Mouse (Mus musculus) heart, embryonic 14.5 days (tissue): ENCODE measurements around the gene Ddx43. TPM values are rescaled to one million over a fixed set of nuclear protein-coding genes. Genes with fewer than 3 reads are reported as not detected.
"Not testable (repeated sequence)": the region's sequence is repeated elsewhere in the genome, so short reads cannot be mapped to it uniquely, and the experiment has no call there.

ENCODE experiments used
- ATAC-seq: fragments of 200-750 bp; cut with Nextera tagmentation; 2 replicates; pipeline ENCODE4 v1.8.0; 2017; ENCODE audit warnings: low read depth, moderate TSS enrichment; ENCODE audit not compliant: insufficient number of reproducible peaks, insufficient read depth, low FRiP score
- H3K27ac ChIP-seq, 2 experiments: fragments of 200-500 bp in 1 of 2; fragments of 300-500 bp in 1 of 2; sonication (generic) in 1 of 2; replicated peaks in 1 of 2; 2 replicates each; pipeline ENCODE4 v1.5.1; 2012 to 2014; ENCODE audit warnings: low read depth in 2 of 2, low read length in 2 of 2, control low read depth in 1 of 2, mild to moderate bottlenecking in 1 of 2, mixed read lengths in 1 of 2; ENCODE audit not compliant: control insufficient read depth in 1 of 2, insufficient read depth in 1 of 2
- H3K27me3 ChIP-seq: fragments of 300-500 bp; sonication (generic); 2 replicates; pipeline ENCODE4 v1.6.1; 2014; ENCODE audit warnings: mild to moderate bottlenecking, low read length, control low read depth; ENCODE audit not compliant: control insufficient read depth, insufficient read depth
- H3K36me3 ChIP-seq: fragments of 300-500 bp; sonication (generic); 2 replicates; pipeline ENCODE4 v1.6.1; 2014; ENCODE audit warnings: mild to moderate bottlenecking, control low read depth, low read length, mixed read lengths; ENCODE audit not compliant: control insufficient read depth, insufficient read depth
- H3K4me1 ChIP-seq, 2 experiments: fragments of 200-500 bp in 1 of 2; fragments of 300-500 bp in 1 of 2; sonication (generic) in 1 of 2; 2 replicates each; pipeline ENCODE4 v1.6.1; 2012 to 2014; ENCODE audit warnings: low read length in 2 of 2, control low read depth in 1 of 2, mixed read lengths in 1 of 2; ENCODE audit not compliant: control insufficient read depth in 2 of 2, insufficient read depth in 2 of 2
- H3K4me2 ChIP-seq: fragments of 300-500 bp; sonication (generic); 2 replicates; pipeline ENCODE4 v1.6.1; 2014; ENCODE audit warnings: mild to moderate bottlenecking, low read length
- H3K4me3 ChIP-seq, 2 experiments: fragments of 200-500 bp in 1 of 2; fragments of 300-500 bp in 1 of 2; sonication (generic) in 1 of 2; 2 replicates each; pipeline ENCODE4 v1.5.1; 2012 to 2014; ENCODE audit warnings: low read length in 2 of 2, mild to moderate bottlenecking in 2 of 2, control low read depth in 1 of 2, low read depth in 1 of 2, moderate library complexity in 1 of 2; ENCODE audit not compliant: control insufficient read depth in 1 of 2, insufficient read depth in 1 of 2
- H3K9ac ChIP-seq: fragments of 300-500 bp; sonication (generic); 2 replicates; pipeline ENCODE4 v1.6.1; 2014; ENCODE audit warnings: mild to moderate bottlenecking, low read length
- H3K9me3 ChIP-seq: fragments of 300-500 bp; sonication (generic); 2 replicates; pipeline ENCODE4 v1.6.1; 2016; ENCODE audit warnings: low read length, control low read depth; ENCODE audit not compliant: control insufficient read depth
- WGBS: fragments of 180-500 bp; shearing (Covaris S2); extraction: QIAGEN DNeasy Blood & Tissue Kit; methylation state at CpG from one replicate; pipeline ENCODE4 v1.1.7; 2014; 5-methylcytosine and 5-hydroxymethylcytosine counted together
- polyA plus RNA-seq: library from polyadenylated mRNA; unstranded; fragments of >200 nt; fragmentation: Nextera tagmentation; extraction: Ambion mirVana; gene quantifications from 2 replicates; pipeline ENCODE4 v1.2.1, GENCODE M21; 2014

The Ddx43 gene
- 0.08 and 0.30 TPM in 2 replicates for polyA plus RNA-seq

GRCm38 (mm10) chr9:78395630-78396351 is at the start of gene Ddx43:
Ddx43 (plus strand) TSS chr9:78395777.
- ATAC-seq = peak; percentile 64; the same call in 1 of the 2 replicates
- H3K4me3 ChIP-seq = peak within 1 kb of the TSS; percentile 36 to 45
- H3K36me3 ChIP-seq = no peaks in the 10 kb centered on the region
- peaks cover 54% of the 10 kb centered on the region for H3K27me3 ChIP-seq
- peak within 1 kb of the TSS; percentile 47; the same call in 1 of the 2 replicates for H3K9ac ChIP-seq
- H3K27ac ChIP-seq = no peak within 1 kb of the TSS
- peaks cover 4 to 10% of the 10 kb centered on the region in 2 experiments; a peak in 3 of 4 replicates for H3K4me1 ChIP-seq
- peak within 1 kb of the TSS; percentile 74 for H3K4me2 ChIP-seq
- H3K9me3 ChIP-seq = no peaks in the 10 kb centered on the region
- 3% methylated on average over 92 of the region's 93 CpGs for WGBS

DNA sequence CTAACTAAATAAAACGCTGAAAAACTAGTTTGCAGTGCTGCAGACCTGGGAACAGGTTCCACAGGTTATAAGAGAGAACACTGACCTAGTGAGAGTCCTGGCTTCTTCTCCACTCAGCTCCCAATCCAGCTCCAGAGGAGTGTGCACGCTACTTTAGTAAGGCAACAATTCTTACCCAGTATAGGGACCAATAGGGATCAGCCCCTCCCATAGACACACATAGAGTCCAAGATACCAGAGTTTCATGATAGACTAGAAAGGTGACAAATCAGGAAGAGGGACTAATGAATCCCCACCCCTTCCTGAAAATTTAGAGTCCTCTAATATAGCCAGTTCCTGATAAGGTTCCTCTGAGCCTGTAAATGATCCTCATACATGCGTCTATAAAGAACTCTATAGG is 48.6 kb upstream of the Ddx43 start:
- Histone ChIP-seq H3K27me3 (no peaks in the 10 kb centered on the region), H3K4me2 (no peak overlapping the region), H3K9ac (no peak overlapping the region), H3K4me3 (no peak overlapping the region), H3K4me1 (no peaks in the 10 kb centered on the region), H3K27ac (no peak overlapping the region), H3K9me3 (no peaks in the 10 kb centered on the region), H3K36me3 (no peaks in the 10 kb centered on the region)
- 53% methylated on average over 3 of the region's 3 CpGs for WGBS
- ATAC-seq = no peak

GRCm38 (mm10) chr9:78348206-78349004 is 47.2 kb upstream of the Ddx43 start:
- not testable (repeated sequence) for H3K36me3 ChIP-seq, H3K27ac ChIP-seq, H3K4me3 ChIP-seq, H3K9me3 ChIP-seq, ATAC-seq, H3K4me1 ChIP-seq, H3K9ac ChIP-seq, H3K4me2 ChIP-seq, H3K27me3 ChIP-seq
- WGBS = 58% methylated on average over 6 of the region's 6 CpGs

GRCm38 (mm10) chr9:78349141-78349540 is 46.4 kb upstream of the Ddx43 start:
- H3K4me1 ChIP-seq, ATAC-seq, H3K27ac ChIP-seq, H3K9ac ChIP-seq, H3K4me3 ChIP-seq, H3K27me3 ChIP-seq, H3K4me2 ChIP-seq, H3K9me3 ChIP-seq, H3K36me3 ChIP-seq: not testable (repeated sequence)
- 85% methylated on average over 3 of the region's 3 CpGs for WGBS

DNA sequence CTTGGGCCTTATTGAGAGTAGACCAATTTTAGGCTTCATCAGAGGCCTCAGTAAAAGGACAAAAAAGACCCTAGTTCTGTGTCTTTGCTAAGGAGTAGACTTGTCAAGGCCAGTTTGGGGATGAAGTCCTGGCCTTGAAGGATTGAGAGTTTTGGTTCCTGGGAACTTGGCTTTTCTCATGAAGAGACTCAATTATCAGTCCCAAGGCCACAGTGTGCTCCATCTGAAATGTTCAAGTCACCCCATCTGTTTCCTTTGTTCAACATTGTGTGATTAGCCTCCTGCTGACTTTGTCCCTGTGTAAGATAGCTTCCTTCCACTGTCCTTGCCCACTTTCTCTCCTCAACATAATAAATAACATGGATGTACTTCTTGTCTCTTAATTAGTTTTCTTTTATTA is 45.6 kb upstream of the Ddx43 start:
- ATAC-seq = not testable (repeated sequence)

DNA sequence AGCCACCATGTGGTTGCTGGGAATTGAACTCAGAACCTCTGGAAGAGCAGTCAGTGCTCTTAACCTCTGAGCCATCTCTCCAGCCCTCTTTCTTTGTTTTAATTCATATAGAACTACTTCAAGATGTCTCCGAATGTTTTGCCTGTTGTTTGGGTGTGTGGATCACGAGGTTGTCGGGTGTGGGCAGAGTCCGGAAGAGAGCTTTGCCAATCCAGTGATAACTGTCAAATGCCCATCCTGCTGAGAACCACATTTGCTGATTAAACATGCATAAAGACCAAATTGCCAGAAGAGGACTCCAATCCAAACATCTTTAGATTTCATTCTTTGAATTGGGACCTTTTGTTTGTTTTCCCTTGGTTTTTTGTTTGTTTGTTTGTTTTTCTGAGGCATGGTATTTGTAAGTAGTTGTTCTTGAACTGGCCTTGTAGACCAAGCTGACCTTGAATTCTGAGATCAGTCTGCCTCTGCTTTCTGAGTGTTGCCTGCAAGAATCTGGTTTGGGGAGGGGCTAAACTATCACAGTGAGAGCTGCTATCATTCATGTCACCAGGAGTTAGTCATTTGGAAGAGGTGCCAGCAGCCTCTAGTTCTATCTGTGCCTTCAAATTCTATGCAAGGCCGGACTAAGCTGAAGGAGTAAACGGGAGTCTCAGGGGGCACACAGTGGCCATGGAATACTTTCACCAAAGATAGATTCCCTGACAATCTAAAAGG is 43.9 kb upstream of the Ddx43 start:
- no peak overlapping the region for H3K4me2 ChIP-seq
- no peaks in the 10 kb centered on the region for H3K27me3 ChIP-seq
- no peak for ATAC-seq
- no peak overlapping the region for H3K9ac ChIP-seq
- H3K36me3 ChIP-seq = no peaks in the 10 kb centered on the region
- no peaks in the 10 kb centered on the region for H3K9me3 ChIP-seq
- no peak overlapping the region for H3K4me3 ChIP-seq
- 65% methylated on average over 6 of the region's 6 CpGs for WGBS
- no peak overlapping the region for H3K27ac ChIP-seq
- no peaks in the 10 kb centered on the region for H3K4me1 ChIP-seq

More for the DNA sequence above, 45.6 kb upstream of the Ddx43 start:
- H3K9me3 ChIP-seq, H3K36me3 ChIP-seq, H3K27ac ChIP-seq, H3K4me1 ChIP-seq, H3K27me3 ChIP-seq, H3K9ac ChIP-seq, H3K4me2 ChIP-seq, H3K4me3 ChIP-seq: not testable (repeated sequence)

GRCm38 (mm10) chr9:78354665-78355578 is 40.7 kb upstream of the Ddx43 start:
- Histone ChIP-seq H3K9ac (no peak overlapping the region), H3K4me3 (no peak overlapping the region), H3K9me3 (no peaks in the 10 kb centered on the region), H3K4me2 (no peak overlapping the region), H3K27ac (no peak overlapping the region), H3K36me3 (no peaks in the 10 kb centered on the region), H3K27me3 (no peaks in the 10 kb centered on the region), H3K4me1 (no peaks in the 10 kb centered on the region)
- WGBS = 68% methylated on average over 11 of the region's 11 CpGs
- ATAC-seq = no peak
